Mouse (Mus musculus) frontal cortex, postnatal 25 days (tissue): ENCODE results near the gene Gabrg3.

Experiments
- DNase-seq, 2 experiments: peaks; one replicate each; pipeline ENCODE4 v3.0.0; 2022; ENCODE audit warnings: low spot score in 2 of 2

The Gabrg3 gene

DNA sequence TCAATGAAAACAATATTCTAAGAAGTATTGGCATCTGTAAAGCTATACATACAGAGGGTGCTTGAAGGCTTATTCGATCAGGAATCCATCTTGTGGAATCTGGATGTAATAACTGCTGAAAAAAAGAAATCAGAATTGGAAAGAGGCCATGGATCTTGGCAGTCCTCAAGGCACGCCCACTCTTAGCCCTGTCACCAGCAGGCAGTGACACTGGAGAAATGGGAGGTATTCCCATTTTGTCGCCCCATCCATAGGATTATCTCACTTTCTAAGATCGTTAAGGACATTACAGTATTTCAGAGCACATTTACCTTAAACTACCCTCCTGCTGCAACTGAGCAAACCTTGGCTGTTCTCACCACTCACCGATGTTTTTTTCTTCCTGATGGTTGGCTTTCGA lies 657.8 kb downstream of the Gabrg3 start:
- DNase-seq, result no peak
